Mouse (Mus musculus) thymus, adult 2 months (tissue): ENCODE data around the gene Gm20388.

ENCODE experiments used
- CTCF ChIP-seq: fragments of 200-500 bp; IDR thresholded peaks from 2 replicates; pipeline ENCODE4 v1.5.1; 2012; ENCODE audit warnings: mild to moderate bottlenecking, control low read depth, low read length, moderate library complexity, borderline replicate concordance; ENCODE audit not compliant: control insufficient read depth, poor library complexity, insufficient read depth; ENCODE audit errors: extremely low read depth
- POLR2A ChIP-seq: fragments of 200-500 bp; IDR thresholded peaks from 2 replicates; pipeline ENCODE4 v1.6.1; 2012; ENCODE audit warnings: mild to moderate bottlenecking, low read length, control low read depth, moderate library complexity; ENCODE audit not compliant: control insufficient read depth, poor library complexity, insufficient read depth; ENCODE audit errors: extremely low read depth

GRCm38 (mm10) chr8:121665329-121665728 is 1754.7 kb downstream of the Gm20388 start:
- TF ChIP-seq POLR2A, result no peak
- TF ChIP-seq CTCF, result no peak
